Mouse (Mus musculus): ENCODE measurements around the gene Ephb2.

GRCm38 (mm10) chr4:136708956-136709355, 126.8 kb downstream of the Ephb2 start:
- TF ChIP-seq CTCF (conservative IDR thresholded peaks at IDR 0.05; ENCODE audit: insufficient read depth, insufficient read length, low read depth, low read length) (no peak), POLR2A (IDR thresholded peaks at IDR 0.05; ENCODE audit: low read depth, low read length) (no peak)
